Mouse (Mus musculus): ENCODE measurements around the gene Fhit. TPM values are rescaled to one million over a fixed set of nuclear protein-coding genes. Genes with fewer than 3 reads are reported as not detected.

The Fhit gene
- polyA plus RNA-seq, 1 experiment from 2014 or later: 6.1 TPM

- no peak overlapping the region for H3K9ac ChIP-seq (ENCODE audit: low read length)
- H3K36me3 ChIP-seq (ENCODE audit: control insufficient read depth, insufficient read depth, low read length): no peaks in the 10 kb centered on the region
- H3K4me3 ChIP-seq (ENCODE audit: control insufficient read depth in 1 of 2, insufficient read depth in 1 of 2, low read depth in 1 of 2, low read length in 2 of 2): no peak overlapping the region
- no peak overlapping the region for H3K4me2 ChIP-seq (ENCODE audit: low read length)
- no peak overlapping the region for H3K27ac ChIP-seq (replicated peaks in 1 of 2; ENCODE audit: control insufficient read depth in 1 of 2, insufficient read depth in 1 of 2, low read depth in 2 of 2, low read length in 2 of 2)
- 68% methylated on average over 1 of the region's 1 CpGs for WGBS
- no peaks in the 10 kb centered on the region for H3K4me1 ChIP-seq (ENCODE audit: control insufficient read depth in 2 of 2, insufficient read depth in 2 of 2, low read length in 2 of 2)
- no peaks in the 10 kb centered on the region for H3K27me3 ChIP-seq (ENCODE audit: control insufficient read depth, insufficient read depth, low read length)
- ATAC-seq (ENCODE audit: insufficient number of reproducible peaks, insufficient read depth, low FRiP score, low read depth): no peak
- H3K9me3 ChIP-seq (ENCODE audit: control insufficient read depth, low read length): no peaks in the 10 kb centered on the region
Measured at GRCm38 (mm10) chr14:10013817-10014266, 1148.0 kb downstream of the Fhit start.

GRCm38 (mm10) chr14:10013003-10013816 is 1148.6 kb downstream of the Fhit start:
- ATAC-seq (ENCODE audit: insufficient number of reproducible peaks, insufficient read depth, low FRiP score, low read depth): no peak
- H3K4me2 ChIP-seq (ENCODE audit: low read length): no peak overlapping the region
- 65% methylated on average over 7 of the region's 7 CpGs for WGBS
- H3K9ac ChIP-seq (ENCODE audit: low read length): no peak overlapping the region
- H3K36me3 ChIP-seq (ENCODE audit: control insufficient read depth, insufficient read depth, low read length): no peaks in the 10 kb centered on the region
- H3K4me1 ChIP-seq (ENCODE audit: control insufficient read depth in 2 of 2, insufficient read depth in 2 of 2, low read length in 2 of 2): no peaks in the 10 kb centered on the region
- H3K4me3 ChIP-seq (ENCODE audit: control insufficient read depth in 1 of 2, insufficient read depth in 1 of 2, low read depth in 1 of 2, low read length in 2 of 2): no peak overlapping the region
- no peaks in the 10 kb centered on the region for H3K27me3 ChIP-seq (ENCODE audit: control insufficient read depth, insufficient read depth, low read length)
- H3K9me3 ChIP-seq (ENCODE audit: control insufficient read depth, low read length): no peaks in the 10 kb centered on the region
- no peak overlapping the region for H3K27ac ChIP-seq (replicated peaks in 1 of 2; ENCODE audit: control insufficient read depth in 1 of 2, insufficient read depth in 1 of 2, low read depth in 2 of 2, low read length in 2 of 2)

DNA sequence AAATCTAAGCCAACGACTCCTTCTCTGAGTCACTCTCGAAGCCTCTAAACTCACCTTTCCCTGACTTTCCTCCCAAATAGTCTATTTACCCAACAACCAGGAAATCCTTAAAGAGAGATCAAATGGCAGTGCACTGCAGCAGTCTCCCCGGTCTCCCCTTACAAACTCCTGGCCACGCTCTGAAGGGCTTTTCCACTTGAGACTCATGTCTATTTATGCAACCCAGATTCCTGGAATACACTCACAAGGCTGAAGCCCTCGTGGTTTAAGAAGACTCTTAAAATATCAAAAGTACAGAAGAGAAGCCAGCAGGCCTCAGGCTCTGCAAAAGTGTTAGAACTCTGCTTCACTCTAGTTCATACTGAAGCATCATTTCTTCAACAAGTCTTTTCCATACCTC is 1155.6 kb downstream of the Fhit start:
- Histone ChIP-seq H3K9me3 (ENCODE audit: control insufficient read depth, low read length) (no peaks in the 10 kb centered on the region), H3K9ac (ENCODE audit: low read length) (no peak overlapping the region), H3K27me3 (ENCODE audit: control insufficient read depth, insufficient read depth, low read length) (no peaks in the 10 kb centered on the region), H3K27ac (replicated peaks in 1 of 2; ENCODE audit: control insufficient read depth in 1 of 2, insufficient read depth in 1 of 2, low read depth in 2 of 2, low read length in 2 of 2) (0 out of 4 replicates have a peak overlapping the region, but pooled peaks of 1 of the 2 experiments have one; percentile 25), H3K4me1 (ENCODE audit: control insufficient read depth in 2 of 2, insufficient read depth in 2 of 2, low read length in 2 of 2) (no peaks in the 10 kb centered on the region), H3K4me2 (ENCODE audit: low read length) (no peak overlapping the region), H3K36me3 (ENCODE audit: control insufficient read depth, insufficient read depth, low read length) (no peaks in the 10 kb centered on the region), H3K4me3 (ENCODE audit: control insufficient read depth in 1 of 2, insufficient read depth in 1 of 2, low read depth in 1 of 2, low read length in 2 of 2) (no peak overlapping the region)
- no peak for ATAC-seq (ENCODE audit: insufficient number of reproducible peaks, insufficient read depth, low FRiP score, low read depth)
- 48% methylated on average over 5 of the region's 5 CpGs for WGBS

DNA sequence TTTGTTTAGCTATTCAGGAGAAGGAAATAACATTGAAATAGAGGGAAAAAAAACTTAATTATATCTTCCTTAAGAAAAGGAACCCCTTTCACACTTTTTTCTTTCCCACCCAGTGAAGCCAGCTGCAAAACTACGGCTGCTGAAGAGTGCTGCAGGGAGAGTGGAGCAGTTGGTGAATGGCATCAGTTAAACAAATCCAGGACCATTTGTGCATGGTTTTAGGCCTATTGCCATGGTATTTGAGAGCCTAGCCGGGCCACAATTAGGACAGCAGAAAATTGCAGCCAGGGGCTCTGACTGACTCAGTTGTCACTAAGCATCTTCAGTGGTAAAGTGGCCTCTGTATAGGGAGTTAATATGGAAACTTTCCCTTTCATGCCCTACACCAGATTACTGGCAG is 1158.0 kb downstream of the Fhit start:
- Histone ChIP-seq H3K9ac (ENCODE audit: low read length) (no peak overlapping the region), H3K27ac (replicated peaks in 1 of 2; ENCODE audit: control insufficient read depth in 1 of 2, insufficient read depth in 1 of 2, low read depth in 2 of 2, low read length in 2 of 2) (no peak overlapping the region), H3K36me3 (ENCODE audit: control insufficient read depth, insufficient read depth, low read length) (no peaks in the 10 kb centered on the region), H3K4me2 (ENCODE audit: low read length) (no peak overlapping the region), H3K4me3 (ENCODE audit: control insufficient read depth in 1 of 2, insufficient read depth in 1 of 2, low read depth in 1 of 2, low read length in 2 of 2) (no peak overlapping the region), H3K27me3 (ENCODE audit: control insufficient read depth, insufficient read depth, low read length) (no peaks in the 10 kb centered on the region), H3K4me1 (ENCODE audit: control insufficient read depth in 2 of 2, insufficient read depth in 2 of 2, low read length in 2 of 2) (no peaks in the 10 kb centered on the region), H3K9me3 (ENCODE audit: control insufficient read depth, low read length) (no peaks in the 10 kb centered on the region)
- 71% methylated on average over 2 of the region's 2 CpGs for WGBS
- no peak for ATAC-seq (ENCODE audit: insufficient number of reproducible peaks, insufficient read depth, low FRiP score, low read depth)

DNA sequence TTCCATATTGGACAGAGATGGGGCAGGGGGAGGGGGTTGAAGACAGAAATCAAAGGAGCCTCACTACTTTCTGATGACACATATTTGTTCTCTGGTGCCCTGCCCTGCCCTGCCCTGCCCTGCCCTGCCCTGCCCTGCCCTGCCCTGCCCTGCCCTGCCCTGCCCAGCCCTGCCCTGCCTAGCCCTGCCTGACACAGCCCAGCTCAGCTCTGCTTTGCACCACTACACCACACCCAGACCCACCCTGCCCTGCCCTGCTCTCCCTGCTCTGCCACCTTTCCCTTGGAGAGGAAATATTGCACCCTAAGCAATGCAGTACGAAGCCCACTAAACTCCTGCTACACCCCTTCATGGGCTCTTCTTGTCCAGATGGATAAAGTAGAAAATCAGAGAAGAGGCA is 1171.2 kb downstream of the Fhit start:
- Histone ChIP-seq H3K9ac (ENCODE audit: low read length) (no peak overlapping the region), H3K9me3 (ENCODE audit: control insufficient read depth, low read length) (no peaks in the 10 kb centered on the region), H3K27ac (replicated peaks in 1 of 2; ENCODE audit: control insufficient read depth in 1 of 2, insufficient read depth in 1 of 2, low read depth in 2 of 2, low read length in 2 of 2) (no peak overlapping the region), H3K4me3 (ENCODE audit: control insufficient read depth in 1 of 2, insufficient read depth in 1 of 2, low read depth in 1 of 2, low read length in 2 of 2) (no peak overlapping the region), H3K27me3 (ENCODE audit: control insufficient read depth, insufficient read depth, low read length) (no peaks in the 10 kb centered on the region), H3K4me2 (ENCODE audit: low read length) (no peak overlapping the region), H3K4me1 (ENCODE audit: control insufficient read depth in 2 of 2, insufficient read depth in 2 of 2, low read length in 2 of 2) (no peaks in the 10 kb centered on the region), H3K36me3 (ENCODE audit: control insufficient read depth, insufficient read depth, low read length) (no peaks in the 10 kb centered on the region)
- no peak for ATAC-seq (ENCODE audit: insufficient number of reproducible peaks, insufficient read depth, low FRiP score, low read depth)
- 88% methylated on average over 1 of the region's 1 CpGs for WGBS

DNA sequence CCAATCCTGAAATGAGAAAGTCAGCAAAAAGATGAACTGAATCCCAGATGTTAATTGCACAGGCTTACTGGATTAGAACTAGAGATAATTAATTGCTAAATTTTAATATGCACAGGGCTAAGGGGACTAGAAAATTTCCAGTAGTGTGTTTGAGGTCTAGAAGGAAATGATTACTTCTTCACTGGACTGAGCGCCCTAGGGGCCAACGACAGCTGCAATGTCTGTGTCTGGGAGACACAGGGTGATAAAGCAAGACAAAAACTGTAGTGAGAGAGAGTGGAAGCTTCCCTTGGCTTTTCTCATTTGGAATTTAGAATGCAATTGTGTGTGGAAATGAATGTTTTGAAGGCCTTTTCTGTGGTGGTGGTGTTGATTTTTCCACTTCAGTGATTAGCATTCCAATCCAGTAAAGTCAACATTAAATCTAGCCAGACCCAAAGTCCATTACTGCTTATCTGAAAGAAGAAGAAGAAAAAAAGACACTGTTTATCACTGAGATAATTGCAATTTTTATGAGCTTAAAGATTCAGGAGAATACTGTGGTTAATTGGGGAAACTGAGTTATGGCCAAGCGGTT is 1184.8 kb downstream of the Fhit start:
- H3K9me3 ChIP-seq (ENCODE audit: control insufficient read depth, low read length): no peaks in the 10 kb centered on the region
- H3K4me3 ChIP-seq (ENCODE audit: control insufficient read depth in 1 of 2, insufficient read depth in 1 of 2, low read depth in 1 of 2, low read length in 2 of 2): no peak overlapping the region
- ATAC-seq (ENCODE audit: insufficient number of reproducible peaks, insufficient read depth, low FRiP score, low read depth): no peak
- H3K9ac ChIP-seq (ENCODE audit: low read length): no peak overlapping the region
- H3K27me3 ChIP-seq (ENCODE audit: control insufficient read depth, insufficient read depth, low read length): no peaks in the 10 kb centered on the region
- no peaks in the 10 kb centered on the region for H3K36me3 ChIP-seq (ENCODE audit: control insufficient read depth, insufficient read depth, low read length)
- H3K4me1 ChIP-seq (ENCODE audit: control insufficient read depth in 2 of 2, insufficient read depth in 2 of 2, low read length in 2 of 2): no peaks in the 10 kb centered on the region
- 50% methylated on average over 3 of the region's 3 CpGs for WGBS
- H3K4me2 ChIP-seq (ENCODE audit: low read length): no peak overlapping the region
- H3K27ac ChIP-seq (replicated peaks in 1 of 2; ENCODE audit: control insufficient read depth in 1 of 2, insufficient read depth in 1 of 2, low read depth in 2 of 2, low read length in 2 of 2): no peak overlapping the region

DNA sequence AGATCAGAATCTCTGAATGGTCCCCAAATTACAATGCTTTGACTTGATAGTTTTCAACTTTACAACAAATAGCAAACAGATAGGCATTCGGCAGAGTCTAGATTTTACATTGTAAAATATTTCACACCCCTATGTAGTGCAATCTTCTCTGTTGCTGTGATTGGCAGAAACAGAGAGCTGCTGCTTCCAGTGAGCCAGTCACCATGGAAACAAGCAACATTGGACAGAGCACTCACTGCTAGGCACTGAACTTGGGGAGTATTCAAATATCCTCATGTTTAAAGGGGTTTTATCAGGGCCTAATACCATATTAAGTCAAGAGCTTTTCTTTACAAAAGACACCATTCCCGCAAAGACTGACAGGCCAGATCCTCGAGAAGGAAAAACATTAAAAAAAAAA is 1187.4 kb downstream of the Fhit start:
- no peak overlapping the region for H3K4me3 ChIP-seq (ENCODE audit: control insufficient read depth in 1 of 2, insufficient read depth in 1 of 2, low read depth in 1 of 2, low read length in 2 of 2)
- H3K4me1 ChIP-seq (ENCODE audit: control insufficient read depth in 2 of 2, insufficient read depth in 2 of 2, low read length in 2 of 2): no peaks in the 10 kb centered on the region
- H3K9ac ChIP-seq (ENCODE audit: low read length): no peak overlapping the region
- no peaks in the 10 kb centered on the region for H3K27me3 ChIP-seq (ENCODE audit: control insufficient read depth, insufficient read depth, low read length)
- WGBS: 64% methylated on average over 3 of the region's 3 CpGs
- H3K27ac ChIP-seq (replicated peaks in 1 of 2; ENCODE audit: control insufficient read depth in 1 of 2, insufficient read depth in 1 of 2, low read depth in 2 of 2, low read length in 2 of 2): no peak overlapping the region
- ATAC-seq (ENCODE audit: insufficient number of reproducible peaks, insufficient read depth, low FRiP score, low read depth): no peak
- no peaks in the 10 kb centered on the region for H3K9me3 ChIP-seq (ENCODE audit: control insufficient read depth, low read length)
- no peaks in the 10 kb centered on the region for H3K36me3 ChIP-seq (ENCODE audit: control insufficient read depth, insufficient read depth, low read length)
- no peak overlapping the region for H3K4me2 ChIP-seq (ENCODE audit: low read length)
